Mouse (Mus musculus) 3T3-L1 (cell line): ENCODE data around the gene Rrnad1.

Experiments used
- DNase-seq: peaks from one replicate; pipeline ENCODE4 v3.0.0-alpha.2; 2015; ENCODE audit warnings: low read depth, low spot score

The Rrnad1 gene

GRCm38 (mm10) chr3:87885281-87886003 lies 45.1 kb downstream of the Rrnad1 start, which contains the start of gene Prcc:
Gene Prcc (minus strand): TSS chr3:87885608.
- peak; percentile 100 for DNase-seq

GRCm38 (mm10) chr3:87884708-87885251 lies 45.7 kb downstream of the Rrnad1 start:
- peak; percentile 63 for DNase-seq

GRCm38 (mm10) chr3:87884291-87884690 lies 46.2 kb downstream of the Rrnad1 start:
- DNase-seq, result no peak

GRCm38 (mm10) chr3:87877730-87878129 lies 52.8 kb downstream of the Rrnad1 start:
- DNase-seq, result no peak
